Comparison of ENCODE assay signal across 9 mouse cellular contexts in genomic region chr5:103773100-103773552, GRCm38 (mm10).
A peak's percentile ranks its signal among the peaks of the same experiment; 100 is the strongest.
DNase-seq lines count a peak whose midpoint lies in the region; ATAC-seq and TF ChIP-seq lines count a peak whose summit lies in the region.
"Had no signal": no experiment of that assay in that cellular context is flagged by ENCODE, and none has a peak within 500 bp of the region (broad histone marks: within the 10 kb centered on the region; RNA-seq: fewer than 3 reads in every experiment).

No protein-coding gene starts in this region.

- DNase-seq in gastrocnemius, adult 18-20 months (ENCODE audit: low spot score): peak; percentile 69
- no peak for DNase-seq in gastrocnemius, postnatal 36 days
- peak; percentile 56 for DNase-seq in hindbrain, embryonic 10.5 days (ENCODE audit: low spot score)
- DNase-seq in liver, embryonic 13.5 days: no peak
- no peak for DNase-seq in left cerebral cortex, adult 18-20 months (ENCODE audit: low spot score in 2 of 2)

- H3K9ac ChIP-seq in liver, embryonic 13.5 days: peak overlapping the region; percentile 39
- H3K9ac ChIP-seq in neural tube, embryonic 12.5 days: no peak overlapping the region

- H3K27me3 ChIP-seq in hindbrain, embryonic 10.5 days (ENCODE audit: insufficient read depth, poor library complexity, severe bottlenecking): no peaks in the 10 kb centered on the region
- H3K27me3 ChIP-seq in liver, embryonic 13.5 days: no peaks in the 10 kb centered on the region
- no peaks in the 10 kb centered on the region for H3K27me3 ChIP-seq in neural tube, embryonic 12.5 days (replicated peaks)
- H3K27me3 ChIP-seq: CH12.LX had no signal

- H3K4me2 ChIP-seq in liver, embryonic 13.5 days: peak overlapping the region; percentile 39
- peak overlapping the region; percentile 50 for H3K4me2 ChIP-seq in neural tube, embryonic 12.5 days (replicated peaks)

- WGBS in hindbrain, embryonic 10.5 days: 2% methylated on average over 5 of the region's 5 CpGs
- WGBS in liver, embryonic 13.5 days (ENCODE audit: insufficient replicate concordance): 25% methylated on average over 5 of the region's 5 CpGs
- 5% methylated on average over 5 of the region's 5 CpGs for WGBS in neural tube, embryonic 12.5 days

- peak; percentile 40; the same call in 1 of the 2 replicates for TF ChIP-seq POLR2A in embryonic fibroblast, embryonic 13.5 days (IDR thresholded peaks at IDR 0.05; ENCODE audit: low read depth, low read length)

- no peak for TF ChIP-seq CTCF in embryonic fibroblast, embryonic 13.5 days (IDR thresholded peaks at IDR 0.05; ENCODE audit: borderline replicate concordance, insufficient read depth, low read length)

- H3K4me1 ChIP-seq in embryonic fibroblast, embryonic 13.5 days (ENCODE audit: control insufficient read depth, insufficient read depth, low read length): peaks cover 31% of the 10 kb centered on the region
- H3K4me1 ChIP-seq in hindbrain, embryonic 10.5 days (replicated peaks): peaks cover 72% of the 10 kb centered on the region
- H3K4me1 ChIP-seq in liver, embryonic 13.5 days (replicated peaks): peaks cover 100% of the 10 kb centered on the region
- peaks cover 49% of the 10 kb centered on the region for H3K4me1 ChIP-seq in neural tube, embryonic 12.5 days

- peak overlapping the region; percentile 2; the same call in 1 of the 2 replicates for H3K4me3 ChIP-seq in embryonic fibroblast, embryonic 13.5 days (ENCODE audit: insufficient read depth, low read length)
- H3K4me3 ChIP-seq in hindbrain, embryonic 10.5 days: peak overlapping the region; percentile 37
- H3K4me3 ChIP-seq in liver, embryonic 13.5 days (replicated peaks): no peak overlapping the region
- H3K4me3 ChIP-seq in neural tube, embryonic 12.5 days: no peak overlapping the region

- no peaks in the 10 kb centered on the region for H3K36me3 ChIP-seq in hindbrain, embryonic 10.5 days
- H3K36me3 ChIP-seq in liver, embryonic 13.5 days: peaks cover 15% of the 10 kb centered on the region; the same call in 1 of the 2 replicates
- H3K36me3 ChIP-seq in neural tube, embryonic 12.5 days: no peaks in the 10 kb centered on the region

- no peaks in the 10 kb centered on the region for H3K9me3 ChIP-seq in hindbrain, embryonic 10.5 days
- H3K9me3 ChIP-seq in liver, embryonic 13.5 days (replicated peaks): no peaks in the 10 kb centered on the region
- H3K9me3 ChIP-seq in neural tube, embryonic 12.5 days: no peaks in the 10 kb centered on the region

- no peak for ATAC-seq in liver, embryonic 13.5 days (ENCODE audit: low read depth)
- peak; percentile 70 for ATAC-seq in neural tube, embryonic 12.5 days (ENCODE audit: low FRiP score, low read depth)
- ATAC-seq in cerebellum, adult (ENCODE audit: insufficient number of reproducible peaks, low FRiP score, low TSS enrichment): no peak

- intact Hi-C loops in gastrocnemius, postnatal 36 days (cut with DNase I): loop anchor here (2.0 kb wide), 1 partner anchor 14 kb away; no protein-coding TSS in a partner anchor

- H3K27ac ChIP-seq in embryonic fibroblast, embryonic 13.5 days (ENCODE audit: insufficient read depth, low read length): peak overlapping the region; percentile 92
- peak overlapping the region; percentile 88 for H3K27ac ChIP-seq in hindbrain, embryonic 10.5 days
- peak overlapping the region; percentile 66 for H3K27ac ChIP-seq in liver, embryonic 13.5 days
- H3K27ac ChIP-seq in neural tube, embryonic 12.5 days: peak overlapping the region; percentile 62

Comparison
In these comparisons a context has a peak if more than half of its experiments do, and no peak if none do; other contexts are left out.
1. DNase-seq: peak in gastrocnemius, adult 18-20 months (single experiment) and hindbrain, embryonic 10.5 days (single experiment); none in gastrocnemius, postnatal 36 days (0 of 2), liver, embryonic 13.5 days (single experiment) and left cerebral cortex, adult 18-20 months (0 of 2).
2. H3K4me3 ChIP-seq: peak in embryonic fibroblast, embryonic 13.5 days (single experiment) and hindbrain, embryonic 10.5 days (single experiment); none in liver, embryonic 13.5 days (single experiment) and neural tube, embryonic 12.5 days (single experiment).
3. Peak in every context shown above with its lines, with median percentiles within 50 percentile points of each other: H3K27ac ChIP-seq.